Mouse (Mus musculus) intestine, embryonic 14.5 days (tissue): ENCODE results near the gene Ptprh. TPM values are rescaled to one million over a fixed set of nuclear protein-coding genes. Genes with fewer than 3 reads are reported as not detected.

Experiments
- microRNA-seq: library from miRNA; unstranded; fragments of <30 nt; microRNA quantifications from one replicate; pipeline ENCODE4, GENCODE M21; 2016
- polyA plus RNA-seq: library from polyadenylated mRNA; unstranded; fragments of >200 nt; fragmentation: Nextera tagmentation; extraction: Ambion mirVana; gene quantifications from 2 replicates; pipeline ENCODE4 v1.2.1, GENCODE M21; 2014

Gene Ptprh
- polyA plus RNA-seq, 1 experiment from 2014 or later = not detected

Small RNA genes within 50 kb of the gene (microRNA-seq; reads per million reads assigned to microRNA genes)
- gene Gm23577 = not detected

Other genes starting within 250 kb of the Ptprh start
- gene Gp6, start 206.3 kb downstream of the Ptprh start, polyA plus RNA-seq = 0.30 and 0.31 TPM in 2 replicates
- gene Rdh13, start 158.4 kb downstream of the Ptprh start, polyA plus RNA-seq = 34.5 and 38.3 TPM in 2 replicates
- 1.7 and 5.2 TPM in 2 replicates for gene Eps8l1, start 143.4 kb downstream of the Ptprh start, polyA plus RNA-seq
- gene Ppp1r12c, start 102.4 kb downstream of the Ptprh start, polyA plus RNA-seq = 53.4 and 58.7 TPM in 2 replicates
- 18.6 and 21.1 TPM in 2 replicates for gene Tnnt1, start 87.7 kb downstream of the Ptprh start, polyA plus RNA-seq
- gene Tnni3, start 79.8 kb downstream of the Ptprh start, polyA plus RNA-seq = 1.5 and 1.7 TPM in 2 replicates
- gene Dnaaf3, start 71.6 kb downstream of the Ptprh start, polyA plus RNA-seq = 0.57 and 0.77 TPM in 2 replicates
- gene Syt5, start 56.5 kb downstream of the Ptprh start, polyA plus RNA-seq = 5.6 and 6.7 TPM in 2 replicates
- 2.5 and 3.8 TPM in 2 replicates for gene Tmem86b, start 27.4 kb upstream of the Ptprh start, polyA plus RNA-seq
- gene Ppp6r1, start 55.0 kb upstream of the Ptprh start, polyA plus RNA-seq = 7.3 and 8.5 TPM in 2 replicates
- 102 and 105 TPM in 2 replicates for gene Hspbp1, start 81.0 kb upstream of the Ptprh start, polyA plus RNA-seq
- 1.7 and 1.9 TPM in 2 replicates for gene Brsk1, start 86.6 kb upstream of the Ptprh start, polyA plus RNA-seq
- gene Tmem150b, start 121.2 kb upstream of the Ptprh start, polyA plus RNA-seq = 0.66 and 0.85 TPM in 2 replicates
- 63.6 and 66.9 TPM in 2 replicates for gene Kmt5c, start 136.1 kb upstream of the Ptprh start, polyA plus RNA-seq
- 54.1 and 61.8 TPM in 2 replicates for gene Cox6b2, start 149.1 kb upstream of the Ptprh start, polyA plus RNA-seq
- gene Fam71e2, start 167.3 kb upstream of the Ptprh start, polyA plus RNA-seq = not detected in 2 replicates
- gene Il11, start 178.8 kb upstream of the Ptprh start, polyA plus RNA-seq = 0.28 TPM in 1 of 2 replicates, not detected in the other
- 0.52 TPM in 1 of 2 replicates, not detected in the other for gene Tmem190, start 178.9 kb upstream of the Ptprh start, polyA plus RNA-seq
- gene Tmem238, start 185.6 kb upstream of the Ptprh start, polyA plus RNA-seq = 14.5 and 24.3 TPM in 2 replicates
- 293 and 321 TPM in 2 replicates for gene Rpl28, start 188.8 kb upstream of the Ptprh start, polyA plus RNA-seq
- 354 and 371 TPM in 2 replicates for gene Ube2s, start 208.5 kb upstream of the Ptprh start, polyA plus RNA-seq
- gene Shisa7, start 240.7 kb upstream of the Ptprh start, polyA plus RNA-seq = 0.30 and 0.42 TPM in 2 replicates